ENCODE assay signal across 8 mouse cellular contexts in genomic region chr11:89302056-89302815, GRCm38 (mm10). TPM values are rescaled to one million over a fixed set of nuclear protein-coding genes. Genes with fewer than 3 reads are reported as not detected.
DNase-seq lines count a peak whose midpoint lies in the region; ATAC-seq and TF ChIP-seq lines count a peak whose summit lies in the region.

TSS of gene Nog (minus strand) at chr11:89302332.

- no peaks in the 10 kb centered on the region for H3K9me3 ChIP-seq in limb, embryonic 10.5 days (replicated peaks)

- H3K36me3 ChIP-seq in kidney, adult 2 months (ENCODE audit: control insufficient read depth, insufficient read depth, low read length), result no peaks in the 10 kb centered on the region
- no peaks in the 10 kb centered on the region for H3K36me3 ChIP-seq in limb, embryonic 10.5 days

- WGBS in cerebellum, adult 2 months, result under 1% methylated on average over 87 of the region's 97 CpGs
- under 1% methylated on average over 95 of the region's 97 CpGs for whole genome bisulfite sequencing in kidney, adult 2 months
- WGBS in limb, embryonic 10.5 days, result under 1% methylated on average over 89 of the region's 97 CpGs

- peak within 1 kb of the TSS; percentile 34 for H3K4me3 ChIP-seq in cerebellum, adult 2 months (replicated peaks; ENCODE audit: insufficient read depth, low read depth, low read length)
- peak within 1 kb of the TSS; percentile 51 for H3K4me3 ChIP-seq in kidney, adult 2 months (ENCODE audit: insufficient read depth, low read depth, low read length)
- H3K4me3 ChIP-seq in limb, embryonic 10.5 days, result peak within 1 kb of the TSS; percentile 74

- no peak for TF ChIP-seq POLR2A in cerebellum, adult 2 months (IDR thresholded peaks at IDR 0.05; ENCODE audit: borderline replicate concordance, insufficient read depth, low read length)
- TF ChIP-seq POLR2A in kidney, adult 2 months (IDR thresholded peaks at IDR 0.05; ENCODE audit: low read depth, low read length), result no peak

- H3K4me1 ChIP-seq in cerebellum, adult 2 months (ENCODE audit: control insufficient read depth, insufficient read depth, low read length), result no peaks in the 10 kb centered on the region
- H3K4me1 ChIP-seq in kidney, adult 2 months (ENCODE audit: control insufficient read depth, insufficient read depth, low read length), result 0 out of 2 replicates have a peak, but pooled peaks cover 2% of the 10 kb centered on the region
- peaks cover 56% of the 10 kb centered on the region for H3K4me1 ChIP-seq in limb, embryonic 10.5 days

- no peak within 1 kb of the TSS for H3K27ac ChIP-seq in cerebellum, adult 2 months (ENCODE audit: insufficient read depth, low read length)
- no peak within 1 kb of the TSS for H3K27ac ChIP-seq in kidney, adult 2 months (ENCODE audit: insufficient read depth, low read depth, low read length)
- peak within 1 kb of the TSS; percentile 84 for H3K27ac ChIP-seq in limb, embryonic 10.5 days

- no peak for ATAC-seq in cerebellum, adult (ENCODE audit: insufficient number of reproducible peaks, low FRiP score, low TSS enrichment)

- no peak for TF ChIP-seq CTCF in cerebellum, adult 2 months (IDR thresholded peaks at IDR 0.05; ENCODE audit: borderline replicate concordance, insufficient read depth, low read depth, low read length)
- TF ChIP-seq CTCF in kidney, adult 2 months (conservative IDR thresholded peaks at IDR 0.05; ENCODE audit: insufficient read depth, insufficient read length, low read depth, low read length), result no peak

- peaks cover 15% of the 10 kb centered on the region for H3K27me3 ChIP-seq in cerebellum, adult 2 months (ENCODE audit: control insufficient read depth, insufficient read depth, low read length)
- peaks cover 4% of the 10 kb centered on the region for H3K27me3 ChIP-seq in kidney, adult 2 months (replicated peaks; ENCODE audit: control insufficient read depth, insufficient read depth, low read length)
- H3K27me3 ChIP-seq in limb, embryonic 10.5 days (ENCODE audit: low read depth, poor library complexity, severe bottlenecking), result peaks cover 66% of the 10 kb centered on the region

- intact Hi-C loops in gastrocnemius, postnatal 14 days (cut with DNase I; ENCODE audit: low total_unique reads), result loop anchor here (2.0 to 5.0 kb wide), 2 partner anchors 135 to 200 kb away; no protein-coding TSS in a partner anchor

- DNase-seq in cerebellum, adult 2 months, result peak; percentile 33 to 52
- peak; percentile 25 to 32 for DNase-seq in cerebellum, postnatal 36 days
- peak; percentile 33 for DNase-seq in gastrocnemius, postnatal 14 days
- DNase-seq in kidney, adult 2 months, result peak; percentile 41
- DNase-seq in limb, embryonic 10.5 days (ENCODE audit: low spot score), result peak; percentile 77
- peak; percentile 78 for DNase-seq in neural tube, embryonic 10.5 days (ENCODE audit: extremely low spot score, low spot score)
- peak; percentile 39 for DNase-seq in thymus, postnatal 25 days

RNA-seq across cellular contexts. Expression of gene Nog, which starts in this region (rescaled TPM):
- 6.7 and 7.7 TPM in 2 replicates for polyA plus RNA-seq in cerebellum, adult 2 months (2012; rRNA removed)
- total RNA-seq in gastrocnemius, postnatal 14 days (2021), result 1 to 10 TPM; 1.4 to 1.7 TPM
- 0.66 and 1.1 TPM in 2 replicates for polyA plus RNA-seq in kidney, adult 2 months (2012; rRNA removed)
- 0.16 and 0.89 TPM in 2 replicates for polyA plus RNA-seq in limb, embryonic 10.5 days (2016; fragmentation: Nextera tagmentation; extraction: Ambion mirVana)

Comparison
In these comparisons a context has a peak if more than half of its experiments do, and no peak if none do; other contexts are left out.
1. Peak in DNase-seq, H3K4me3 ChIP-seq and H3K27ac ChIP-seq in limb, embryonic 10.5 days; RNA of the gene not detected or under 1 TPM.